Mouse (Mus musculus) forebrain, embryonic 15.5 days (tissue): ENCODE measurements at regions not wholly inside any gene's neighbourhood (a gene's known extent, or its start where the extent isn't known, plus 50 kb on each side); places are given as distances from the start of the nearest gene placed in this dataset.

Experiments used
- ATAC-seq: fragments of 200-750 bp; cut with Nextera tagmentation; replicated peaks from 2 replicates; pipeline ENCODE4 v1.8.0; 2017; ENCODE audit warnings: mild to moderate bottlenecking, moderate TSS enrichment, moderate library complexity
- H3K27ac ChIP-seq: fragments of 300-500 bp; sonication (generic); replicated peaks from 2 replicates; pipeline ENCODE4 v1.5.1; 2015; ENCODE audit warnings: mild to moderate bottlenecking, inconsistent platforms
- H3K27me3 ChIP-seq: fragments of 300-500 bp; sonication (generic); 2 replicates; pipeline ENCODE4 v1.6.1; 2015; ENCODE audit warnings: inconsistent platforms
- H3K36me3 ChIP-seq: fragments of 300-500 bp; sonication (generic); 2 replicates; pipeline ENCODE4 v1.6.1; 2015; ENCODE audit warnings: mild to moderate bottlenecking, inconsistent platforms
- H3K4me1 ChIP-seq: fragments of 300-500 bp; sonication (generic); 2 replicates; pipeline ENCODE4 v1.6.1; 2015; ENCODE audit warnings: inconsistent platforms
- H3K4me2 ChIP-seq: fragments of 300-500 bp; sonication (generic); replicated peaks from 2 replicates; pipeline ENCODE4 v1.6.1; 2015; ENCODE audit warnings: mild to moderate bottlenecking, inconsistent platforms
- H3K4me3 ChIP-seq: fragments of 300-500 bp; sonication (generic); 2 replicates; pipeline ENCODE4 v1.5.1; 2015; ENCODE audit warnings: mild to moderate bottlenecking, inconsistent platforms
- H3K9ac ChIP-seq: fragments of 300-500 bp; sonication (generic); replicated peaks from 2 replicates; pipeline ENCODE4 v1.6.1; 2015; ENCODE audit warnings: mild to moderate bottlenecking, inconsistent platforms
- H3K9me3 ChIP-seq: fragments of 300-500 bp; sonication (generic); 2 replicates; pipeline ENCODE4 v1.6.1; 2016; ENCODE audit warnings: inconsistent platforms
- WGBS: fragments of 180-500 bp; shearing (Covaris S2); methylation state at CpG from one replicate; pipeline ENCODE4 v1.1.7; 2015; ENCODE audit warnings: mixed read lengths; 5-methylcytosine and 5-hydroxymethylcytosine counted together

DNA sequence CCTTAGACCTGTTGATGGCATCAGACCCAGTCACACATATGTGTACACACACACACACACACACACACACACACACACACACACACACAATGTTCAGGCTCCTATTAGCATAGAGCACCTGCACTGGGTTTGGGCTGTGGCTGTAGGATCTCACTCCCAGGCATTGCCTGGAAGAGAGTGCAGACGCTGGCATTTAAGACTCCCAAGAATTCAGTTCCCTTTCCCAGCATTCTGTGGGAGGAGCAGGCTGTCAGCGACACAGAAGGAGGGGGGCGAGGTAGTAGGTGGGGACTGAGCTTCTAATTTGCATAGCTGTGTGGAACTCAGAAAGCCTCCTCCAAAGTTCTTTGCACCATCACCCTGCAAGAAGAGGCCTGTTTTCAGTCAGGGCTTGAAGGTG is 374.2 kb upstream of the Fam49b start:
- no peaks in the 10 kb centered on the region for H3K27me3 ChIP-seq
- H3K9me3 ChIP-seq, result no peaks in the 10 kb centered on the region
- H3K36me3 ChIP-seq, result no peaks in the 10 kb centered on the region
- H3K9ac ChIP-seq, result no peak overlapping the region
- H3K4me2 ChIP-seq, result no peak overlapping the region
- H3K4me1 ChIP-seq, result peaks cover 11% of the 10 kb centered on the region; the same call in 1 of the 2 replicates
- 4% methylated on average over 3 of the region's 3 CpGs for WGBS
- no peak overlapping the region for H3K27ac ChIP-seq
- peak; percentile 75 for ATAC-seq
- H3K4me3 ChIP-seq, result no peak overlapping the region

DNA sequence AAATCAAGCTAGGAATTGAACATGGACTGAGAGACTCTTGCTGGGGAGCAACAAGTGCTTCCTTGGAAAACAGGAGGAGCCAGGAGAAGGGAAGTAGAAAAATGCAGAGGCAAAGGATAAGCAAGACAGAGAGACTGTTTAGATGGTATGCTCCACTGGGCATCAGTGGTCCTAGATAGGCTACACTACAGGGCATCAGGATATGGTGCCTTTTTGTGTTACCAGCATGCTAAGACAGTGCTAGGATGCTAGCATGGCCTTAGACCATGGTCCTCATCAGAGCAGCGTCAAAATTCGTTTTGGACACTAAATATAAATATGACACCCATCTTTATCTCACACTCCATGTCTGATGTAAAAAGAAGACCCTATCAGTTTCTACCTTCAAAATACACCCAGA is 374.6 kb upstream of the Fam49b start:
- Histone ChIP-seq H3K27ac (no peak overlapping the region), H3K9me3 (no peaks in the 10 kb centered on the region), H3K36me3 (no peaks in the 10 kb centered on the region), H3K4me1 (peaks cover 7% of the 10 kb centered on the region; the same call in 1 of the 2 replicates), H3K27me3 (no peaks in the 10 kb centered on the region), H3K4me2 (no peak overlapping the region), H3K9ac (no peak overlapping the region), H3K4me3 (no peak overlapping the region)
- ATAC-seq, result peak; percentile 58; the same call in 1 of the 2 replicates
- 90% methylated on average over 2 of the region's 2 CpGs for WGBS

DNA sequence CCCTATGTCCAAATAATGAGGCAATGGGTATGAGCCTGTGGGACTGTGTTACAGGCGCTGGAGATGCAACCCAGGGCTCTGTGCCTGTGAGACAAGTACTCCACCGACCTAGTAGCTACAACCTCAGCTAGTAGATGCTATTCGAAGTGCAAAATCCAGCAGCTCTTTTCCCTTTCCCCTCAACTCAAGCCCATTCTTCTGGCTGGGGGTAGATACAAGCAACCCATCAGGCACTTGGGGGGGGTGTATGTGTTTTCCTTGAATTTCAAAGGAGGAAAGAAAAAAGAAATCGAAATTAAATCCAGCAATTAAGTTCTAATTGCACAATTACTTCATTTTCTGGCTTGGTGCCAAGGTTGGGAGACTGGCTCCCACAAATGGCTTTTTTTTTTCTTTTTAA is 372.4 kb upstream of the Gm21798 start:
- H3K4me3 ChIP-seq, result no peak overlapping the region
- ATAC-seq, result peak; percentile 81
- H3K27me3 ChIP-seq, result no peaks in the 10 kb centered on the region
- H3K4me2 ChIP-seq, result no peak overlapping the region
- peaks cover 31% of the 10 kb centered on the region for H3K4me1 ChIP-seq
- H3K9me3 ChIP-seq, result no peaks in the 10 kb centered on the region
- H3K27ac ChIP-seq, result peak overlapping the region; percentile 46; the same call in 1 of the 2 replicates
- 14% methylated on average over 4 of the region's 4 CpGs for WGBS
- H3K36me3 ChIP-seq, result no peaks in the 10 kb centered on the region
- H3K9ac ChIP-seq, result no peak overlapping the region

DNA sequence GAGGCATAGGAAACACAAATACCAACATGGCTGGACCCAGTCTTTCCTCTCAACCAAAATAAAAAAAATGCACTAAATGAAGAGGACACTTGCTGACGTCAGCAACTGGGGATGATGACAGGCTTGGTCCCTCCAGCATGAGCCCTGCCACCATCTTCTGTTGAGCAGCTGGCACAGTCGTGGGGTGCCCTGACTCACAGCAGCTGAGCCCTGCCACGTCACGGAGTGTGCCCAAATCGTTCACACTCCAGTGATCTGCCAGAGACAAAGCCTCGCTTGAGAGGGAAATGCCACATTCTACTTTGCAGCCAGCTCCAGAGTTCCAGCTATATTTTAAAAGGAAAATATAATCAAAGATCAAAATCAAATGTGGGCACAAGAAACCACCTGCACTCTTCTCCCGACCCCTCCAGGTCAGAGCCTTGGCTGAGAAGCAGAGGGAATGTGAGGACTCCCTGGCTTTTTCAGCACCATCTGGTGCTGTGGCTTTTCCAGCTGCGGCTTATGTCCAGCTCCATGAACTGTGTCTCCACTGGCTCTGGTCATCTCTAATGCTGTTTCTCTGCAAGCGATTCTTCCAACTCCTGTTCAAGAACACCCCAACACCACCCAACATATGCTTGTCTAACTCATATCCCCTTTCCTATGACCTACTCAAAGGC is 371.0 kb upstream of the Gm21798 start:
- ATAC-seq, result peak; percentile 77; the same call in 1 of the 2 replicates
- H3K9ac ChIP-seq, result no peak overlapping the region

DNA sequence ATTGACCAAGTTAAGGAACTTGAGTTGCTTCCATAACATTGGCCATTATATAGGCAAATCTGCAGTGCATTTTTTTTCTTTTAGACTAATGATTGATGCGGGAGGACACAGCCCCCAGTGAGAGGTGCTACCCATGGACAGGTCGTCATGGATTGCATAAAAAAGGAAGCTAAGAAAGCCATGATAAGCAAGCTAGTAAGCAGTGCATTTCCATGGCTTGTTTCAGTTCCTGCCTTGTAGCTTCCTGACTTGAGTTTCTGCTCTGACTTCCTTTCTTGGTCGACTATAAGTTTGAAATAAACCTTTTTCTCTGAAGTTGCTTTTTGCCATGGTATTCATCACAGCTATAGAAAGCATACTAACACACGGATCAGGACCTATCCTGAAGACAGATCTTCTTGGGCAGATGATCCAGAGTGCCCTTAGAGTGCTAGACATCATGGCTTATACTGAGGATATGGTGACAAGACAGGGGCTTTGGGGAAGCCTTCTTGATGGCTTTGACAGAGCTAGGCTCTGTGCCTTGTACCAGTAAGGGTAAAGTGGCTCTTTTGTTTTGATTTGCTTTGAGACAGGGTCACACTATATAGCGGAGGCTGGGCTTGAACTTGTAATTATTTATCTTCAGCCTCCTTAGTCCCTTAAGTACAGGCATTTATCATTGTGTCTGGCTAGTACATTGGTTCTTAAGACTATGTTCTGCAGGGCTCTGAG is 370.1 kb upstream of the Gm21798 start:
- ATAC-seq, result no peak
- H3K4me1 ChIP-seq, result peaks cover 31% of the 10 kb centered on the region
- 81% methylated on average over 5 of the region's 5 CpGs for WGBS

More for the DNA sequence above, 371.0 kb upstream of the Gm21798 start:
- H3K4me2 ChIP-seq, result no peak overlapping the region
- H3K4me1 ChIP-seq, result peaks cover 31% of the 10 kb centered on the region
- H3K9me3 ChIP-seq, result no peaks in the 10 kb centered on the region
- no peaks in the 10 kb centered on the region for H3K27me3 ChIP-seq
- H3K36me3 ChIP-seq, result no peaks in the 10 kb centered on the region
- H3K27ac ChIP-seq, result no peak overlapping the region
- H3K4me3 ChIP-seq, result no peak overlapping the region
- 46% methylated on average over 9 of the region's 9 CpGs for WGBS

DNA sequence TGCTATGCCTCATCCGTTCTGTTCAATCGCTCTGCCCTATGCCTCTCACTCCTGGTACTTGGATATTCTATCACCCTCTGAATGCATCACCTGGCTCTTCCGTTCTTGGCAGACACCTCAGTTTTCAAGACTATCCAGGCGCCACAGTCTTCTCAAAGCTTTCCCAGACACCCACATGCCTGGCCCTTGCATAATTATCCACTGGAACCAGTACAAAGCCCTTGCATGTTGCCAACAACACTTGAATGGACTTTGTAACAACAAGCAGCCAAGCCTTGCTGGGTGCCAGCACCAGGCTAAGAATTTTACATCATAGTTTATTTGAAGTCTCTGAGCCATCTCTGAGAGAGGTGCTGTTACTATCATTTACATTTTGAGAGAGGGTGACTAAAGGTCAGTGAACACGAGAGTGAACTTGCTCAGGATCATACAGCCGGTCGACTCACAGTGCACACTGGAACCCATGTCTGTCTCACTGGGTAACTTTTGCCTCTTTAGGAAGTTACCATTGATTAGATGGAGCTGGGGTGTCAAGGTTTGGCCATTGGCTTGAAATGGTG is 368.8 kb upstream of the Gm21798 start:
- Histone ChIP-seq H3K36me3 (no peaks in the 10 kb centered on the region), H3K4me1 (peaks cover 31% of the 10 kb centered on the region), H3K4me3 (no peak overlapping the region), H3K9me3 (no peaks in the 10 kb centered on the region), H3K9ac (no peak overlapping the region), H3K27ac (no peak overlapping the region), H3K27me3 (no peaks in the 10 kb centered on the region), H3K4me2 (no peak overlapping the region)
- ATAC-seq, result peak; percentile 38; the same call in 1 of the 2 replicates
- WGBS, result 59% methylated on average over 7 of the region's 7 CpGs

More for the DNA sequence above, 370.1 kb upstream of the Gm21798 start:
- Histone ChIP-seq H3K4me2 (no peak overlapping the region), H3K9me3 (no peaks in the 10 kb centered on the region), H3K4me3 (no peak overlapping the region), H3K27me3 (no peaks in the 10 kb centered on the region), H3K9ac (no peak overlapping the region), H3K27ac (no peak overlapping the region), H3K36me3 (no peaks in the 10 kb centered on the region)

DNA sequence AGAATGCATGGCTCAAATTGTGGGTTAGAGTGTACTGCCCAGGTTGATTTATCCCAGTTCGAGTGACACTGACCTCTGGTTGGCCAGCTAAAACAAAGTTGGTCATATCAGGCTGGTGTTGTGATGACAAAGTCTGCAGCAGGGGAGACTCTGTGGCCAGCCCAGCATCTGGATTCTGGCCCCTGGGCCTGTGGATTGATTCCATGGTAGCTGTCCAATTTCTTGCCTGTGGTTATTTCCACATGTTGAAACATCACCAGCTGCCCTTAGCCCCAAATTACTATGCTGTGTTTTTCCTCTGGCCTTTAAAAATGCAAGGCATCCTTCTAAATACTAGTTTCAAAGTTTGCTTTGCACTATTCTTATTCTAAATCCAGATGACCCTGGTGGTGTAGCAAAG is 346.8 kb upstream of the Gm21798 start:
- no peaks in the 10 kb centered on the region for H3K27me3 ChIP-seq
- no peak overlapping the region for H3K4me2 ChIP-seq
- no peaks in the 10 kb centered on the region for H3K4me1 ChIP-seq
- H3K36me3 ChIP-seq, result no peaks in the 10 kb centered on the region
- no peaks in the 10 kb centered on the region for H3K9me3 ChIP-seq
- no peak for ATAC-seq
- WGBS, result 89% methylated on average over 1 of the region's 1 CpGs
- H3K27ac ChIP-seq, result no peak overlapping the region
- no peak overlapping the region for H3K9ac ChIP-seq
- H3K4me3 ChIP-seq, result no peak overlapping the region

DNA sequence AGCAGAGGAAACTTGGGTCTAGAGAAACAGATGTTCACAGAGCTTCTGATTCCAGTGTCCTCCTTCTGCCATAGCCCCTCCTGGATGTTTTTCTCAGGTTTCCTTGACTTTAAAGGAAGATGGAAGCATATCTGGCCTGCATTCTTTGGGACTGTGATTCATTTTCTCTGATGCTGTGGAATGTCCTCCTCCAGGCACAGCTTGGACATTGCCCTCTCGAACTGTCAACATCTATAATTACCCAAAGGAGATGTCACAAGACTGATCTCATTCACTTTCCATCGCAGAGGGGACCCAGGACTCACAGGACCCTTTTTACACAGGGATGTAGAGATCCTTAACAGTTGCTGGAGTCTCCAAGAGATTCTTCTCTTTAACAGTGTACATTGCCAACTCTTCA is 345.9 kb upstream of the Gm21798 start:
- Histone ChIP-seq H3K4me2 (no peak overlapping the region), H3K9ac (no peak overlapping the region), H3K4me3 (no peak overlapping the region), H3K9me3 (no peaks in the 10 kb centered on the region), H3K27me3 (no peaks in the 10 kb centered on the region), H3K36me3 (no peaks in the 10 kb centered on the region), H3K27ac (no peak overlapping the region), H3K4me1 (no peaks in the 10 kb centered on the region)
- no peak for ATAC-seq
- 77% methylated on average over 2 of the region's 2 CpGs for WGBS

DNA sequence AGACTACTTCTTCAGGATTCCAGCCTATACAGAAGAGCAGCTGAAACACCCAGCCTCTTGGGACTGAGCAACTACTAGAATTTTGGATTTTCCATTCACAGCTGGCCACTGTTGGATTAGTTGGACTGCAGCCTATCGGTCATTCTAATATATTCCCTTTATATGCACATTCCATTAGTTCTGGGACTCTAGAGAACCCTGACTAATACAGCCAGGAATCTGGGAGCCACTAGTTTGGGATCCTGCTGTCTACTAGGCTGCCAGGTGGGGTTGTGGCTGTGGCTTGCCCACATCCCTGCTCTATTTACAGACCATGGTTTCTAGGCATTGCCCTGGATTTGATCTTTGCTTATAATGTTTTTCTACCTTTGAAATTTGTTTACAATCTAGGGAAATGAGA is 343.3 kb upstream of the Gm21798 start:
- Histone ChIP-seq H3K36me3 (no peaks in the 10 kb centered on the region), H3K9me3 (no peaks in the 10 kb centered on the region), H3K27me3 (no peaks in the 10 kb centered on the region), H3K4me2 (no peak overlapping the region), H3K4me3 (no peak overlapping the region), H3K27ac (no peak overlapping the region), H3K9ac (no peak overlapping the region), H3K4me1 (no peaks in the 10 kb centered on the region)
- WGBS, result 91% methylated on average over 1 of the region's 1 CpGs
- no peak for ATAC-seq

DNA sequence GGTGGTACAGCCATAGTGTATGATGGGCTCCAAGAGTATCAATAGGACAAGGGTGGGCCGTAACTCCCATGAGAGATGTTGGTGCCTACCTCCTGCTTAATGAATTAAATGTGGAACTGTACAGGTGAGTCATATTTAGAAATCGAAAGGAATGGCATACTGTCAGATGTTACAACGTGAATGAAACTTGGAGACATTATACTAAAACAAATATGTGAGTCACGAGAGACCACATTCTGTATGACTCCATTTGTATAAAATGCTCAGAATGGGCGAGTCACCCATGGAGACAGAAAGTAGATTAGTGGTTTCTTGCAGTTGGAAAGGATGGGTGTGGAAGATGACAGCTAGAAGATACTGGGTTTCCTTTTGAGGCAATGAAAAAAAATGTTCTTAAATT is 340.4 kb upstream of the Gm21798 start:
- Histone ChIP-seq H3K4me3 (no peak overlapping the region), H3K4me2 (no peak overlapping the region), H3K9me3 (no peaks in the 10 kb centered on the region), H3K9ac (no peak overlapping the region), H3K27ac (no peak overlapping the region), H3K27me3 (no peaks in the 10 kb centered on the region), H3K36me3 (no peaks in the 10 kb centered on the region), H3K4me1 (no peaks in the 10 kb centered on the region)
- WGBS, result 91% methylated on average over 5 of the region's 5 CpGs
- ATAC-seq, result no peak

DNA sequence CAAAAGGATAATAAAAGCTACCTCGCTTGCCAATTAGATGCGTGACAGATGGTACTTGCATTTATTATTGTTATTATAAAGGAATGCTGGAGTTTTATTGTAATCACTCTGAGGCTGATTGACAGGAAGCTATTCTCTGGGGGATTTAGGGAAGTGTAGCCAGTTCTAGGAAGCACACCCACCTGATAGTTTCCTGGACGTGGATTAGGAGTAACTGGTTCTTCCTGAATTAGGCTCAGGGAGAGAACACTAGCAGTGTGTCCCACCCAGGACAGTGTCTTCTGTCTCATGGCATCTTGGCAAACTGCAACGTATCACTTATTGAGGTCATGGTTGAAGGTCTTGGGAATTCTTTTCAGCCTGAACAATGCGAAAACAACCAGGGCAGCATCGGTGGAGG is 336.9 kb upstream of the Gm21798 start:
- no peak for ATAC-seq
- H3K4me2 ChIP-seq, result no peak overlapping the region
- no peak overlapping the region for H3K4me3 ChIP-seq
- H3K4me1 ChIP-seq, result no peaks in the 10 kb centered on the region
- H3K9me3 ChIP-seq, result no peaks in the 10 kb centered on the region
- 31% methylated on average over 6 of the region's 6 CpGs for WGBS
- no peak overlapping the region for H3K27ac ChIP-seq
- H3K9ac ChIP-seq, result no peak overlapping the region
- H3K36me3 ChIP-seq, result no peaks in the 10 kb centered on the region
- H3K27me3 ChIP-seq, result no peaks in the 10 kb centered on the region

DNA sequence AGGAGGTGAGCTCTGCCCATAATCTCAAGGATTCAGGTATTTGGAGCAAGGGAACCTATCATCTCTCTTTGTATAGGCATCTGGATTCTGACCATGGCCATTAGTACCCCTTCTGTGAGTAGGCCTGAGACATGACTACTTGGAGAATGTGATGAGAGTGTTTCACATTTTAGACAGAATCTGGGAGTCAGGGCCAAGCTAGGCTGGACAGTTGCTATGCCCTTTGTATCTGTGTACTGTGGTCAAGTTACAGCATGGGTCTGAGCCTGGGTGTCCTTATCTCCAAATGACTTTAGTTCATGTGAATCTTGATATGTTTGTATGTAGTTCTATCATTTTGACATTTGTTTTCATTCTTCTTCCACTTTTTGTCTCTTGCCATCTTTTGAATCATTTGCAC is 336.3 kb upstream of the Gm21798 start:
- H3K4me1 ChIP-seq, result no peaks in the 10 kb centered on the region
- no peaks in the 10 kb centered on the region for H3K9me3 ChIP-seq
- H3K27me3 ChIP-seq, result no peaks in the 10 kb centered on the region
- H3K27ac ChIP-seq, result no peak overlapping the region
- no peaks in the 10 kb centered on the region for H3K36me3 ChIP-seq
- no peak for ATAC-seq
- no peak overlapping the region for H3K4me2 ChIP-seq
- no peak overlapping the region for H3K4me3 ChIP-seq
- H3K9ac ChIP-seq, result no peak overlapping the region
